Mouse (Mus musculus) liver, embryonic 14.5 days (tissue): ENCODE measurements around the gene Prpf31. TPM values are rescaled to one million over a fixed set of nuclear protein-coding genes. Genes with fewer than 3 reads are reported as not detected.

ENCODE experiments used
- ATAC-seq: fragments of 200-750 bp; cut with Nextera tagmentation; 2 replicates; pipeline ENCODE4 v1.8.0; 2017; ENCODE audit warnings: moderate number of reproducible peaks, mild to moderate bottlenecking, moderate library complexity; ENCODE audit not compliant: insufficient read depth
- DNase-seq, 3 experiments: peaks; one replicate each; pipeline ENCODE4 v3.0.0-alpha.2; 2012 to 2013; ENCODE audit warnings: low read depth in 3 of 3, low spot score in 3 of 3
- H3K27ac ChIP-seq: fragments of 300-500 bp; sonication (generic); 2 replicates; pipeline ENCODE4 v1.5.1; 2014; ENCODE audit warnings: moderate library complexity, mild to moderate bottlenecking, control low read depth, inconsistent platforms
- H3K27me3 ChIP-seq: fragments of 300-500 bp; sonication (generic); 2 replicates; pipeline ENCODE4 v1.6.1; 2014; ENCODE audit warnings: mild to moderate bottlenecking, low read length, moderate library complexity; ENCODE audit not compliant: control insufficient read depth, insufficient read depth
- H3K36me3 ChIP-seq: fragments of 300-500 bp; sonication (generic); replicated peaks from 2 replicates; pipeline ENCODE4 v1.6.1; 2014; ENCODE audit warnings: low read depth; ENCODE audit not compliant: control insufficient read depth, insufficient read depth
- H3K4me1 ChIP-seq, 2 experiments: fragments of 200-500 bp in 1 of 2; fragments of 300-500 bp in 1 of 2; sonication (generic) in 1 of 2; replicated peaks; 2 replicates each; pipeline ENCODE4 v1.6.1; 2012 to 2014; ENCODE audit warnings: antibody characterized with exemption in 1 of 2, inconsistent platforms in 1 of 2, low read length in 1 of 2; ENCODE audit not compliant: control insufficient read depth in 2 of 2, insufficient read depth in 2 of 2
- H3K4me2 ChIP-seq: fragments of 300-500 bp; sonication (generic); 2 replicates; pipeline ENCODE4 v1.6.1; 2014; ENCODE audit warnings: low read depth, mild to moderate bottlenecking, control low read depth, moderate library complexity
- H3K4me3 ChIP-seq, 2 experiments: fragments of 200-500 bp in 1 of 2; fragments of 300-500 bp in 1 of 2; sonication (generic) in 1 of 2; 2 replicates each; pipeline ENCODE4 v1.5.1; 2012 to 2014; ENCODE audit warnings: low read depth in 2 of 2, low read length in 2 of 2, mild to moderate bottlenecking in 2 of 2, control low read depth in 1 of 2, inconsistent platforms in 1 of 2, moderate library complexity in 1 of 2; ENCODE audit not compliant: insufficient read depth in 1 of 2
- H3K9ac ChIP-seq: fragments of 300-500 bp; sonication (generic); replicated peaks from 2 replicates; pipeline ENCODE4 v1.6.1; 2014; ENCODE audit warnings: mild to moderate bottlenecking, control low read depth, moderate library complexity
- H3K9me3 ChIP-seq: fragments of 300-500 bp; sonication (generic); 2 replicates; pipeline ENCODE4 v1.6.1; 2016; ENCODE audit warnings: low read length, mixed read lengths; ENCODE audit not compliant: control insufficient read depth
- CTCF ChIP-seq: IDR thresholded peaks from 2 replicates; pipeline ENCODE4 v1.5.1; 2016; ENCODE audit warnings: antibody characterized with exemption, low read depth, control low read depth
- EP300 ChIP-seq: IDR thresholded peaks from 2 replicates; pipeline ENCODE4 v1.6.1; 2016; ENCODE audit warnings: antibody characterized with exemption, low read depth
- WGBS: fragments of 180-500 bp; shearing (Covaris S2); extraction: QIAGEN DNeasy Blood & Tissue Kit; methylation state at CpG from one replicate; pipeline ENCODE4 v1.1.7; 2014; ENCODE audit not compliant: insufficient replicate concordance; 5-methylcytosine and 5-hydroxymethylcytosine counted together
- polyA plus RNA-seq, 2 experiments: library from polyadenylated mRNA; depleted of rRNA in 1 of 2; stranded (reverse) in 1 of 2; unstranded in 1 of 2; fragments of >200 nt; fragmentation: Nextera tagmentation in 1 of 2; extraction: Ambion mirVana in 1 of 2; gene quantifications; 2 replicates each; pipeline versions ENCODE4 v1.2.1 to v1.2.3; 2012 to 2014

Gene Prpf31
- 19.9 and 28.4 TPM in 2 replicates for polyA plus RNA-seq (2012; rRNA removed)
- polyA plus RNA-seq (2014; fragmentation: Nextera tagmentation; extraction: Ambion mirVana), result 46.4 and 48.3 TPM in 2 replicates

- peak within 1 kb of the TSS; percentile 82 for H3K9ac ChIP-seq
- TF ChIP-seq CTCF, result no peak
- TF ChIP-seq EP300, result peak; percentile 39; the same call in 1 of the 2 replicates
- peak within 1 kb of the TSS; percentile 95 for H3K4me2 ChIP-seq
- H3K4me1 ChIP-seq, result peaks cover 7 to 14% of the 10 kb centered on the region in 2 experiments; a peak in 2 of 4 replicates
- H3K9me3 ChIP-seq, result no peaks in the 10 kb centered on the region
- ATAC-seq (peak; percentile 90), DNase-seq (peak; percentile 93 to 97 (median 95))
- peak within 1 kb of the TSS; percentile 88 to 97 for H3K4me3 ChIP-seq
- peak within 1 kb of the TSS; percentile 80 for H3K27ac ChIP-seq
- WGBS, result under 1% methylated on average over 47 of the region's 47 CpGs
- no peaks in the 10 kb centered on the region for H3K27me3 ChIP-seq
- peaks cover 18% of the 10 kb centered on the region for H3K36me3 ChIP-seq
These were observed at the start of gene Prpf31, which contains the start of gene Tfpt for GRCm38 (mm10) chr7:3629543-3630477. TSS of gene Prpf31 (plus strand) at chr7:3629985. TSS of gene Tfpt (minus strand) at chr7:3629929.

GRCm38 (mm10) chr7:3580029-3580428 is 49.8 kb upstream of the Prpf31 start:
- no peak for DNase-seq
- TF ChIP-seq EP300, result no peak
- no peak for TF ChIP-seq CTCF
- ATAC-seq, result no peak
- 53% methylated on average over 2 of the region's 2 CpGs for WGBS
- no peaks in the 10 kb centered on the region for H3K9me3 ChIP-seq
- H3K27me3 ChIP-seq, result no peaks in the 10 kb centered on the region
- H3K27ac ChIP-seq, result no peak overlapping the region
- no peak overlapping the region for H3K4me3 ChIP-seq
- no peak overlapping the region for H3K4me2 ChIP-seq
- no peaks in the 10 kb centered on the region for H3K36me3 ChIP-seq
- H3K9ac ChIP-seq, result no peak overlapping the region
- no peaks in the 10 kb centered on the region for H3K4me1 ChIP-seq

- 11% methylated on average over 6 of the region's 6 CpGs for WGBS
- TF ChIP-seq CTCF (no peak), EP300 (no peak)
- H3K4me1 ChIP-seq, result no peaks in the 10 kb centered on the region
- H3K9ac ChIP-seq, result no peak overlapping the region
- no peaks in the 10 kb centered on the region for H3K36me3 ChIP-seq
- H3K27ac ChIP-seq, result no peak overlapping the region
- DNase-seq (no peak), ATAC-seq (no peak)
- H3K27me3 ChIP-seq, result no peaks in the 10 kb centered on the region
- no peak overlapping the region for H3K4me3 ChIP-seq
- no peak overlapping the region for H3K4me2 ChIP-seq
- no peaks in the 10 kb centered on the region for H3K9me3 ChIP-seq
These were observed 44.0 kb upstream of the Prpf31 start for GRCm38 (mm10) chr7:3585763-3586162.

GRCm38 (mm10) chr7:3586255-3586654 is 43.5 kb upstream of the Prpf31 start:
- no peaks in the 10 kb centered on the region for H3K36me3 ChIP-seq
- H3K27me3 ChIP-seq, result no peaks in the 10 kb centered on the region
- H3K4me1 ChIP-seq, result no peaks in the 10 kb centered on the region
- 7% methylated on average over 5 of the region's 5 CpGs for WGBS
- H3K4me2 ChIP-seq, result no peak overlapping the region
- no peaks in the 10 kb centered on the region for H3K9me3 ChIP-seq
- no peak overlapping the region for H3K4me3 ChIP-seq
- ATAC-seq (no peak), DNase-seq (no peak)
- H3K27ac ChIP-seq, result no peak overlapping the region
- H3K9ac ChIP-seq, result no peak overlapping the region
- no peak for TF ChIP-seq EP300
- no peak for TF ChIP-seq CTCF

- Histone ChIP-seq H3K4me1 (no peaks in the 10 kb centered on the region), H3K4me2 (no peak overlapping the region), H3K27me3 (no peaks in the 10 kb centered on the region), H3K9me3 (no peaks in the 10 kb centered on the region), H3K36me3 (no peaks in the 10 kb centered on the region), H3K9ac (no peak overlapping the region), H3K27ac (no peak overlapping the region), H3K4me3 (no peak overlapping the region)
- no peak for TF ChIP-seq EP300
- TF ChIP-seq CTCF, result no peak
- 65% methylated on average over 1 of the region's 1 CpGs for WGBS
- no peak for ATAC-seq
- DNase-seq, result no peak
These were observed 42.5 kb upstream of the Prpf31 start for GRCm38 (mm10) chr7:3587292-3587691.
